Mouse (Mus musculus) macrophage (primary cell): ENCODE data around the gene Tas2r135. TPM values are rescaled to one million over a fixed set of nuclear protein-coding genes. Genes with fewer than 3 reads are reported as not detected.

Experiments used
- H3K27ac ChIP-seq: fragments of 350-480 bp; formaldehyde crosslinking; 2 replicates; pipeline ENCODE4 v1.9.0; 2021
- H3K36me3 ChIP-seq: fragments of 350-480 bp; formaldehyde crosslinking; 2 replicates; pipeline ENCODE4 v1.9.0; 2021; ENCODE audit errors: inconsistent target
- H3K4me3 ChIP-seq: fragments of 350-480 bp; formaldehyde crosslinking; 2 replicates; pipeline ENCODE4 v1.9.0; 2021; ENCODE audit errors: inconsistent target
- H3K79me2 ChIP-seq: fragments of 350-480 bp; formaldehyde crosslinking; 2 replicates; pipeline ENCODE4 v1.9.0; 2021; ENCODE audit errors: inconsistent target
- WGBS: methylation state at CpG from one replicate; pipeline ENCODE4 v1.1.7; 2026; ENCODE audit warnings: inconsistent platforms; ENCODE audit not compliant: missing documents; 5-methylcytosine and 5-hydroxymethylcytosine counted together
- polyA plus RNA-seq: library from polyadenylated mRNA; stranded (reverse); fragments of 250-400 nt; gene quantifications from 3 replicates; pipeline ENCODE4 v1.2.4, GENCODE M21; 2018; ENCODE audit warnings: inconsistent platforms
- total RNA-seq, 78 experiments: library from RNA; depleted of rRNA; stranded (reverse); fragments of 250-400 nt; gene quantifications; 1 replicate in 9 of 78; 2 replicates in 24 of 78; 3 replicates in 43 of 78; 4 replicates in 2 of 78; pipeline ENCODE4 v1.2.4; 2018; ENCODE audit warnings: inconsistent platforms in 56 of 78

The Tas2r135 gene
- total RNA-seq (2018; cell fraction: chromatin; rRNA removed) = 1 to 10 TPM in 17 of 26 experiments, under 1 TPM in 5, not detected in 4; 0.70 to 4.9 (median 2.2) TPM
- under 1 TPM in 2 of 26 experiments, not detected in 24; 0.17 to 0.26 TPM for total RNA-seq (2018; cell fraction: cytosol; rRNA removed)
- total RNA-seq (2018; cell fraction: nucleus; rRNA removed) = 1 to 10 TPM in 9 of 26 experiments, under 1 TPM in 8, not detected in 9; 0.40 to 3.2 (median 1.0) TPM
- polyA plus RNA-seq = not detected in 3 replicates

GRCm38 (mm10) chr6:42405134-42405533 is at the start of gene Tas2r135:
TSS of gene Tas2r135 (plus strand) at chr6:42405434.
- Histone ChIP-seq H3K79me2 (no peaks in the 10 kb centered on the region), H3K27ac (no peak within 1 kb of the TSS), H3K36me3 (no peaks in the 10 kb centered on the region), H3K4me3 (no peak within 1 kb of the TSS)
- WGBS = 92% methylated on average over 2 of the region's 2 CpGs

- 92% methylated on average over 13 of the region's 13 CpGs for WGBS
- no peak overlapping the region for H3K4me3 ChIP-seq
- no peak overlapping the region for H3K27ac ChIP-seq
- peaks cover 59% of the 10 kb centered on the region for H3K36me3 ChIP-seq
- H3K79me2 ChIP-seq = peaks cover 20% of the 10 kb centered on the region
These were observed 49.2 kb upstream of the Tas2r135 start for GRCm38 (mm10) chr6:42355794-42356600.

GRCm38 (mm10) chr6:42356913-42357312 is 48.3 kb upstream of the Tas2r135 start:
- Histone ChIP-seq H3K4me3 (no peak overlapping the region), H3K27ac (no peak overlapping the region), H3K36me3 (peaks cover 59% of the 10 kb centered on the region), H3K79me2 (peaks cover 11% of the 10 kb centered on the region; the same call in 1 of the 2 replicates)
- 100% methylated on average over 5 of the region's 5 CpGs for WGBS

- Histone ChIP-seq H3K4me3 (no peak overlapping the region), H3K36me3 (peaks cover 59% of the 10 kb centered on the region), H3K79me2 (peaks cover 9% of the 10 kb centered on the region; the same call in 1 of the 2 replicates), H3K27ac (no peak overlapping the region)
- WGBS = 88% methylated on average over 6 of the region's 6 CpGs
These were observed 47.3 kb upstream of the Tas2r135 start for GRCm38 (mm10) chr6:42357901-42358300.

GRCm38 (mm10) chr6:42358901-42359300 is 46.3 kb upstream of the Tas2r135 start:
- WGBS = 97% methylated on average over 12 of the region's 12 CpGs
- Histone ChIP-seq H3K79me2 (peaks cover 9% of the 10 kb centered on the region; the same call in 1 of the 2 replicates), H3K36me3 (peaks cover 59% of the 10 kb centered on the region), H3K27ac (no peak overlapping the region), H3K4me3 (no peak overlapping the region)

GRCm38 (mm10) chr6:42359364-42360147 is 45.7 kb upstream of the Tas2r135 start:
- no peak overlapping the region for H3K4me3 ChIP-seq
- 88% methylated on average over 9 of the region's 9 CpGs for WGBS
- peaks cover 59% of the 10 kb centered on the region for H3K36me3 ChIP-seq
- no peak overlapping the region for H3K27ac ChIP-seq
- H3K79me2 ChIP-seq = peaks cover 6% of the 10 kb centered on the region; the same call in 1 of the 2 replicates

- 93% methylated on average over 6 of the region's 6 CpGs for WGBS
- Histone ChIP-seq H3K27ac (no peak overlapping the region), H3K4me3 (no peak overlapping the region), H3K36me3 (peaks cover 53% of the 10 kb centered on the region), H3K79me2 (no peaks in the 10 kb centered on the region; the same call in 1 of the 2 replicates)
These were observed 44.9 kb upstream of the Tas2r135 start for GRCm38 (mm10) chr6:42360231-42360840.

- peaks cover 44% of the 10 kb centered on the region for H3K36me3 ChIP-seq
These were observed 44.0 kb upstream of the Tas2r135 start for GRCm38 (mm10) chr6:42361041-42361895.

GRCm38 (mm10) chr6:42362074-42362473 is 43.2 kb upstream of the Tas2r135 start:
- Histone ChIP-seq H3K36me3 (peaks cover 36% of the 10 kb centered on the region), H3K79me2 (no peaks in the 10 kb centered on the region), H3K27ac (no peak overlapping the region), H3K4me3 (no peak overlapping the region)
- WGBS = 64% methylated on average over 1 of the region's 1 CpGs

More at GRCm38 (mm10) chr6:42361041-42361895, 44.0 kb upstream of the Tas2r135 start:
- Histone ChIP-seq H3K79me2 (no peaks in the 10 kb centered on the region; the same call in 1 of the 2 replicates), H3K4me3 (no peak overlapping the region), H3K27ac (no peak overlapping the region)
- WGBS = 91% methylated on average over 11 of the region's 13 CpGs

GRCm38 (mm10) chr6:42362497-42362896 is 42.7 kb upstream of the Tas2r135 start:
- WGBS = 88% methylated on average over 1 of the region's 1 CpGs
- Histone ChIP-seq H3K4me3 (no peak overlapping the region), H3K36me3 (peaks cover 31% of the 10 kb centered on the region), H3K79me2 (no peaks in the 10 kb centered on the region), H3K27ac (no peak overlapping the region)

GRCm38 (mm10) chr6:42362974-42363373 is 42.3 kb upstream of the Tas2r135 start:
- 45% methylated on average over 3 of the region's 3 CpGs for WGBS
- Histone ChIP-seq H3K36me3 (peaks cover 27% of the 10 kb centered on the region), H3K27ac (no peak overlapping the region), H3K79me2 (no peaks in the 10 kb centered on the region), H3K4me3 (no peak overlapping the region)

- no peak overlapping the region for H3K4me3 ChIP-seq
- H3K36me3 ChIP-seq = peaks cover 16% of the 10 kb centered on the region
- H3K79me2 ChIP-seq = no peaks in the 10 kb centered on the region
- WGBS = 89% methylated on average over 4 of the region's 4 CpGs
- no peak overlapping the region for H3K27ac ChIP-seq
These were observed 41.2 kb upstream of the Tas2r135 start for GRCm38 (mm10) chr6:42364066-42364465.

- 97% methylated on average over 15 of the region's 15 CpGs for WGBS
- Histone ChIP-seq H3K36me3 (peaks cover 10% of the 10 kb centered on the region), H3K4me3 (no peak overlapping the region), H3K79me2 (no peaks in the 10 kb centered on the region), H3K27ac (no peak overlapping the region)
These were observed 40.6 kb upstream of the Tas2r135 start for GRCm38 (mm10) chr6:42364607-42365006.
